Mouse (Mus musculus) embryonic facial prominence, embryonic 11.5 days (tissue): ENCODE measurements around the gene 1810010H24Rik. TPM values are rescaled to one million over a fixed set of nuclear protein-coding genes. Genes with fewer than 3 reads are reported as not detected.
"Not testable (repeated sequence)": the region's sequence is repeated elsewhere in the genome, so short reads cannot be mapped to it uniquely, and the experiment has no call there.

Source experiments
- ATAC-seq: fragments of 200-750 bp; cut with Nextera tagmentation; replicated peaks from 2 replicates; pipeline ENCODE4 v1.8.0; 2017; ENCODE audit warnings: low read depth; ENCODE audit not compliant: insufficient number of reproducible peaks, low FRiP score, low TSS enrichment
- DNase-seq: peaks from one replicate; pipeline ENCODE4 v3.0.0-alpha.2; 2015; ENCODE audit warnings: low spot score
- H3K27ac ChIP-seq: fragments of 300-500 bp; sonication (generic); replicated peaks from 2 replicates; pipeline ENCODE4 v1.5.1; 2014; ENCODE audit warnings: mild to moderate bottlenecking, low read depth, low read length, control low read depth
- H3K27me3 ChIP-seq: fragments of 300-500 bp; sonication (generic); 2 replicates; pipeline ENCODE4 v1.6.1; 2014; ENCODE audit warnings: mild to moderate bottlenecking, low read length, moderate library complexity, mixed read lengths; ENCODE audit not compliant: control insufficient read depth, insufficient read depth
- H3K36me3 ChIP-seq: fragments of 300-500 bp; sonication (generic); replicated peaks from 2 replicates; pipeline ENCODE4 v1.6.1; 2014; ENCODE audit warnings: low read depth, mild to moderate bottlenecking, low read length, moderate library complexity, mixed read lengths; ENCODE audit not compliant: control insufficient read depth, insufficient read depth
- H3K4me1 ChIP-seq: fragments of 300-500 bp; sonication (generic); 2 replicates; pipeline ENCODE4 v1.6.1; 2014; ENCODE audit warnings: low read length, mixed read lengths; ENCODE audit not compliant: control insufficient read depth, insufficient read depth
- H3K4me2 ChIP-seq: fragments of 300-500 bp; sonication (generic); 2 replicates; pipeline ENCODE4 v1.6.1; 2014; ENCODE audit warnings: low read depth, mild to moderate bottlenecking, control low read depth, low read length, moderate library complexity
- H3K4me3 ChIP-seq: fragments of 300-500 bp; sonication (generic); 2 replicates; pipeline ENCODE4 v1.5.1; 2014; ENCODE audit warnings: low read depth, low read length, control low read depth
- H3K9ac ChIP-seq: fragments of 300-500 bp; sonication (generic); replicated peaks from 2 replicates; pipeline ENCODE4 v1.6.1; 2014; ENCODE audit warnings: mild to moderate bottlenecking, control low read depth, low read length
- H3K9me3 ChIP-seq: fragments of 300-500 bp; sonication (generic); replicated peaks from 2 replicates; pipeline ENCODE4 v1.6.1; 2016; ENCODE audit warnings: mild to moderate bottlenecking, low read length, inconsistent platforms, mixed read lengths; ENCODE audit not compliant: control insufficient read depth
- WGBS: fragments of 180-500 bp; shearing (Covaris S2); extraction: QIAGEN DNeasy Blood & Tissue Kit; methylation state at CpG from one replicate; pipeline ENCODE4 v1.1.7; 2014; 5-methylcytosine and 5-hydroxymethylcytosine counted together
- polyA plus RNA-seq: library from polyadenylated mRNA; unstranded; fragments of >200 nt; fragmentation: Nextera tagmentation; extraction: Ambion mirVana; gene quantifications from 2 replicates; pipeline ENCODE4 v1.2.1, GENCODE M21; 2014

Gene 1810010H24Rik
- polyA plus RNA-seq, 1 experiment from 2014 or later: 3.4 TPM

GRCm38 (mm10) chr11:106994246-106995085 lies 31.0 kb upstream of the 1810010H24Rik start:
- ATAC-seq (no peak), DNase-seq (no peak)
- no peaks in the 10 kb centered on the region for H3K27me3 ChIP-seq
- peaks cover 9% of the 10 kb centered on the region for H3K36me3 ChIP-seq
- H3K9me3 ChIP-seq: no peaks in the 10 kb centered on the region
- no peaks in the 10 kb centered on the region; the same call in 1 of the 2 replicates for H3K4me1 ChIP-seq
- H3K4me3 ChIP-seq: no peak overlapping the region
- H3K4me2 ChIP-seq: no peak overlapping the region
- WGBS: 81% methylated on average over 3 of the region's 3 CpGs
- H3K27ac ChIP-seq: no peak overlapping the region
- H3K9ac ChIP-seq: no peak overlapping the region

- 98% methylated on average over 7 of the region's 7 CpGs for WGBS
- not testable (repeated sequence) for H3K27me3 ChIP-seq, H3K4me2 ChIP-seq, DNase-seq, ATAC-seq, H3K36me3 ChIP-seq, H3K4me3 ChIP-seq, H3K9ac ChIP-seq, H3K27ac ChIP-seq, H3K9me3 ChIP-seq, H3K4me1 ChIP-seq
These were observed 29.0 kb upstream of the 1810010H24Rik start for GRCm38 (mm10) chr11:106996492-106996891.

DNA sequence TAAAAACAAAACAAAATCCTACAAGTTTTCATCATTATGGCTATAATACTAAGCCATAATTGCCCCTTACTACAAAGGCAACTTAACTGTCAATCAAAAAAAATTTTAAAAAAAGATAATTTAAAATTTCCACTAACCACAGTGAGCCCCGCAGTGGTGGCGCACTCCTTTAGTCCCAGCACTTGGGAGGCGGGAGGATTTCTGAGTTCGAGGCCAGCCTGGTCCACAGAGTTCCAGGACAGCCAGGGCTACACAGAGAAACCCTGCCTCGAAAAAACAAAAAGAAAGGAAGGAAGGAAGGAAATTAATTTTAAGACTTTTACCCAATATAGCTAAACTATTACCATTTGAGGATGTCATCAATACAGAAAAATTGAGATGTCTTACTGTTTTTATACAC lies 27.5 kb upstream of the 1810010H24Rik start:
- H3K36me3 ChIP-seq: peaks cover 6% of the 10 kb centered on the region
- no peaks in the 10 kb centered on the region; the same call in 1 of the 2 replicates for H3K4me1 ChIP-seq

DNA sequence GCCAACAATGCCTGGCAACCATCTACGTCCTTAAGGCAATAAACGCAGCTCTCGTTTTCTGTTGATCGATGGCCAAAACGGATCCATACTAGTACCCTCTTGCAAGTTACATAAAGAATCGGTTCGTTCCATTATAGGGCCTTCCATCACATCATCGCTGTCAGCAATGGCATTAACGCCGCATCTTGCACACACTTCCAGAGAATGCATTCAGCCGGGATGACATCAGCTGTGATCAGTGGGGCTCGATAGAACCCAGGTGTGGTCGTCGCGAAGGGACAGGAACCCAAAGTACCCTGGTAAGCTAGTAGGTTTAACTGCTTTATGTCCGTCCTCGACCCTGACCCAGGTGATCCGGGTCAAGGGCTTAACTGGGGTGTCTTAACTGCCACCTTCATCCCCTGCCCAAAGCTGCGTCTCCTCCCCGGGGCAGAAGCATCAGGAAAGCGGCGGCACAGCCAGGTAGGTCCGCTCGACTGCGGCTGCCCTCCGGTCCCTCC lies 26.8 kb upstream of the 1810010H24Rik start:
- peak overlapping the region; percentile 89 for H3K27ac ChIP-seq
- peak overlapping the region; percentile 91 for H3K9ac ChIP-seq
- WGBS: under 1% methylated on average over 26 of the region's 26 CpGs
- H3K36me3 ChIP-seq: peaks cover 6% of the 10 kb centered on the region
- ATAC-seq: 0 out of 2 replicates have a peak, but pooled peaks have one; percentile 11
- peak overlapping the region; percentile 76 for H3K4me3 ChIP-seq
- no peaks in the 10 kb centered on the region for H3K9me3 ChIP-seq
- no peaks in the 10 kb centered on the region; the same call in 1 of the 2 replicates for H3K4me1 ChIP-seq
- peak overlapping the region; percentile 43 for H3K4me2 ChIP-seq
- DNase-seq: peak; percentile 43
- H3K27me3 ChIP-seq: no peaks in the 10 kb centered on the region

More for the DNA sequence above, 27.5 kb upstream of the 1810010H24Rik start:
- no peak overlapping the region for H3K27ac ChIP-seq
- DNase-seq: no peak
- no peaks in the 10 kb centered on the region for H3K9me3 ChIP-seq
- H3K9ac ChIP-seq: peak overlapping the region; percentile 91
- no peaks in the 10 kb centered on the region for H3K27me3 ChIP-seq
- 24% methylated on average over 5 of the region's 5 CpGs for WGBS
- H3K4me2 ChIP-seq: peak overlapping the region; percentile 43
- H3K4me3 ChIP-seq: peak overlapping the region; percentile 76
- no peak for ATAC-seq

- peak within 1 kb of the TSS; percentile 89 for H3K27ac ChIP-seq
- H3K4me1 ChIP-seq: no peaks in the 10 kb centered on the region; the same call in 1 of the 2 replicates
- no peaks in the 10 kb centered on the region for H3K27me3 ChIP-seq
- peak within 1 kb of the TSS; percentile 91 for H3K9ac ChIP-seq
- peak within 1 kb of the TSS; percentile 45 for H3K4me2 ChIP-seq
- peaks cover 2% of the 10 kb centered on the region for H3K36me3 ChIP-seq
- H3K4me3 ChIP-seq: peak within 1 kb of the TSS; percentile 76
- ATAC-seq: peak; percentile 92
- under 1% methylated on average over 61 of the region's 62 CpGs for WGBS
- DNase-seq: peak; percentile 95
- H3K9me3 ChIP-seq: no peaks in the 10 kb centered on the region
These were observed 26.1 kb upstream of the 1810010H24Rik start, which contains the start of gene Kpna2 for GRCm38 (mm10) chr11:106999151-106999948. Gene Kpna2 (minus strand): TSS chr11:106999541.

DNA sequence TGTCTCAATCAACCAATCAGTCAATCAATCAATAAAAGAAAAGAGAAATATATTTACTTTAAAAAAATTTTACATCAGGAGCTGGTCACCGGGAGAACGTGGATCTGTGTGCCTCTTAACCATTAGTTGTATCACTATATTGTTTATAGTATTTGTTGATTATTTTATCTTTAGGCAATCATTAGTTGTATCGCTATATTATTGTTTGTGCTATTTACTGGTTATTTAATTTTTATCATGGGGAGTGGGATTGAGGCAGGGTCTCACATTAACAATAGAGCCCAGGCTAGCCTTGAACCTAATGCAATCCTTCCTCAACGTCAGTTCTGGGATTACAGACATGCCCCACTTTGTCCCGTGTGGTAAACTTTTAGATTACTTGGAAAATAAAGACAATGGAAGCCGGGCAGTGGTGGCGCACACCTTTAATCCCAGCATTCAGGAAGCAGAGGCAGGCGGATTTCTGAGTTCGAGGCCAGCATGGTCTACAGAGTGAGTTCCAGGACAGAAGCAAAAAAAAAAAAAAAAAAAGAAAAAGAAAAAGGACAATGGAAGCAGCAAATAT lies 25.4 kb upstream of the 1810010H24Rik start:
- 85% methylated on average over 9 of the region's 9 CpGs for WGBS
- Histone ChIP-seq H3K36me3 (peaks cover 2% of the 10 kb centered on the region), H3K27ac (0 out of 2 replicates have a peak overlapping the region, but pooled peaks have one; percentile 52), H3K4me2 (peak overlapping the region; percentile 45), H3K9ac (peak overlapping the region; percentile 65), H3K4me3 (peak overlapping the region; percentile 23; the same call in 1 of the 2 replicates), H3K9me3 (no peaks in the 10 kb centered on the region), H3K27me3 (no peaks in the 10 kb centered on the region), H3K4me1 (no peaks in the 10 kb centered on the region; the same call in 1 of the 2 replicates)
- DNase-seq: no peak
- ATAC-seq: no peak

- Histone ChIP-seq H3K27ac (peak overlapping the region; percentile 16; the same call in 1 of the 2 replicates), H3K4me2 (no peak overlapping the region), H3K9ac (no peak overlapping the region), H3K9me3 (no peaks in the 10 kb centered on the region), H3K4me1 (no peaks in the 10 kb centered on the region; the same call in 1 of the 2 replicates), H3K4me3 (no peak overlapping the region), H3K27me3 (no peaks in the 10 kb centered on the region), H3K36me3 (no peaks in the 10 kb centered on the region)
- ATAC-seq (0 out of 2 replicates have a peak, but pooled peaks have one; percentile 29), DNase-seq (peak; percentile 78)
- 53% methylated on average over 7 of the region's 8 CpGs for WGBS
These were observed 23.5 kb upstream of the 1810010H24Rik start for GRCm38 (mm10) chr11:107001760-107002675.
